Mouse (Mus musculus): ENCODE results near the gene Cdca7l. TPM values are rescaled to one million over a fixed set of nuclear protein-coding genes. Genes with fewer than 3 reads are reported as not detected.

Gene Cdca7l
- polyA plus RNA-seq, 1 experiment: not detected

DNA sequence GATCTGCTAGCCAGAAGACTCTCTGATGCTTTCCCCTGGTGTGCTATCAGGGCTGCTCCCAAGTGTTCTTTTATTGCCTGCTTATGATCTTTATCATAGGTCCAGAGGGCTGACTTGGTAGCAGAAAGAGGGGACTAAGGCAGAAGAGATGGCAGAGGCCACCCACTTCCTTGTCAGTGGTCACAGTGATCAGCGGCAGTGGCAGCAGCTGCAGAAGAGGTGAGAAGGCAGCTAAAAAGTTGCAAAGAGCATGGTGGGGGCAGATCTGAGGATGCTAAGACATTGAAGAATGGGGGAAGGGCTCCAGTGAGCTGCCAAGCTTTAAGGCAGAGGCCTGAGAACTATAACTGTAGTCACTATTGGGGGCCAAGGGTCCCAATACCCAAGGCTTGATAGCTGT lies 17.3 kb downstream of the Cdca7l start:
- Histone ChIP-seq H3K27ac (ENCODE audit: insufficient read depth, low read depth, low read length) (no peak overlapping the region), H3K4me1 (ENCODE audit: control insufficient read depth, insufficient read depth, low read length) (no peaks in the 10 kb centered on the region), H3K4me3 (ENCODE audit: insufficient read depth, low read depth, low read length) (no peak overlapping the region)
- 73% methylated on average over 1 of the region's 1 CpGs for WGBS
- TF ChIP-seq POLR2A (IDR thresholded peaks at IDR 0.05; ENCODE audit: insufficient read depth, low read depth, low read length): no peak
- no peak for TF ChIP-seq CTCF (IDR thresholded peaks at IDR 0.05; ENCODE audit: insufficient read depth, low read depth, low read length)

DNA sequence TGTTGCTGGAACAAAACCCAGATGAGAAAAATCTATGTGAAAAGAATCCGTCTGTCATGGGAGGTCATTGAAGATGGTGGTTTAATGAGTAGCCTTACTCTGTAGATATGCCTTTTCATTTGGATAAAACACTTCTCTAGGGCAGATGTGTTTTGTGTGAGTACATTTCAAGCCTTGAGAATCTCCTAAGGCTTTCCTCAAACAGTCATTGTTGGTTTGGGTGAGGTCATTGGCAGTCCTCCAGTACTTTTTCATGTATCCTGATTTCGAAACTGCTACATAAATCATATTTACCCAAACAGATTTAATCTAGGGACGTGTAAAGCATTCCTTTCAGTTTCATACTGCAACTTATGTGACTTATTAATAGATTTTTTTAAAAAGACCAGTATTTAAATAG lies 24.3 kb downstream of the Cdca7l start:
- Histone ChIP-seq H3K4me3 (ENCODE audit: insufficient read depth, low read depth, low read length) (no peak overlapping the region), H3K27ac (ENCODE audit: insufficient read depth, low read depth, low read length) (no peak overlapping the region), H3K4me1 (ENCODE audit: control insufficient read depth, insufficient read depth, low read length) (no peaks in the 10 kb centered on the region)
- no peak for TF ChIP-seq POLR2A (IDR thresholded peaks at IDR 0.05; ENCODE audit: insufficient read depth, low read depth, low read length)
- WGBS: 90% methylated on average over 3 of the region's 3 CpGs

DNA sequence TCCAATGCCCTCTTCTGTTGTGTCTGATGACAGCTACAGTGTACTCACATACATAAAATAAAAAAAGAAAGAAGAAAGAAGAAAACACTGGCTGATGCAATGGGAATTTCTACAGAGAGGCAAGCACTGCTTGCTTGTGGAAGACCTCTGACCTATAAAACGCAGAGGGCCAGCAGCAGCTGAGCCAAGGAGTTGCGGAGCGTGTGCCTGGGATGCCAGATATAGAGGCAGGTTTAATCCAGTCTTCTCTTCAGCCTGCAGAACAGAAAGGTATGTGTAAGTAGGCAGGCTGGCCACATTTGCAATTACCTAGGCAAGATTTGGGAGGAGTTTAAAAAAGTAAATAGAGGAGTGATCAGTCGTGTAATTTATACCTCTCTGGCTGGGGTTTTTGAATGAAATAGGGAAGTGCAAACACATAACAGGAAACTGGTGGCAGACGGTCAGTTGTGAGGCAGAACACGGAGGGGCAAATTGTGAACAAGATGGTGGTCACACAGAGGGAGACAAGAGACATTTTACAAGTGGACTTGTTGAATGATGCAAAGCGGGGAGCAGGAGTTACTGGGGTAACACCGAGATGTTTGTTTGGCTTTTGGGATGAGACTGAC lies 27.4 kb downstream of the Cdca7l start:
- WGBS: 87% methylated on average over 8 of the region's 8 CpGs
- TF ChIP-seq CTCF (IDR thresholded peaks at IDR 0.05; ENCODE audit: insufficient read depth, low read depth, low read length) (no peak), POLR2A (IDR thresholded peaks at IDR 0.05; ENCODE audit: insufficient read depth, low read depth, low read length) (no peak)
- Histone ChIP-seq H3K4me3 (ENCODE audit: insufficient read depth, low read depth, low read length) (no peak overlapping the region), H3K4me1 (ENCODE audit: control insufficient read depth, insufficient read depth, low read length) (no peaks in the 10 kb centered on the region), H3K27ac (ENCODE audit: insufficient read depth, low read depth, low read length) (no peak overlapping the region)

DNA sequence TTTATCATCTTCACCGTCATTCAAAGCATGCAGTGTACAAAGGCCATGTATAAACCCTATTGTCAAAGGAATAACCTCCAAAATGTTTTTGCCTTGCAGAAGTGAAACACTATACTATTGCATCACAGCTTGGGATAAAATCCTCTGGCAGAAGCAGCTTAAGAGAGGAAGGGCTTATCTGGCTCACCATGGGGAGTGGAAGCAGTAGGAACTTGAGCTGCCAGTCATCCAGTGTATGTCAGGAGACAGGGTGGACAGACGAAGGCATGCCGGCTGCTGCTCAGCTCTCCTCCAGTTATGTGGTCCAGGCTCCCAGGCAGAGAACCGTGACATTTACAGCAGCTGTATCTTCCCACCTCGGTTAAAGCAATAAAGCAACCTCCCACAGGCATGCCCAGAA lies 28.1 kb downstream of the Cdca7l start:
- WGBS: 80% methylated on average over 5 of the region's 5 CpGs
- no peak for TF ChIP-seq CTCF (IDR thresholded peaks at IDR 0.05; ENCODE audit: insufficient read depth, low read depth, low read length)
- no peak for TF ChIP-seq POLR2A (IDR thresholded peaks at IDR 0.05; ENCODE audit: insufficient read depth, low read depth, low read length)
- no peaks in the 10 kb centered on the region for H3K4me1 ChIP-seq (ENCODE audit: control insufficient read depth, insufficient read depth, low read length)

DNA sequence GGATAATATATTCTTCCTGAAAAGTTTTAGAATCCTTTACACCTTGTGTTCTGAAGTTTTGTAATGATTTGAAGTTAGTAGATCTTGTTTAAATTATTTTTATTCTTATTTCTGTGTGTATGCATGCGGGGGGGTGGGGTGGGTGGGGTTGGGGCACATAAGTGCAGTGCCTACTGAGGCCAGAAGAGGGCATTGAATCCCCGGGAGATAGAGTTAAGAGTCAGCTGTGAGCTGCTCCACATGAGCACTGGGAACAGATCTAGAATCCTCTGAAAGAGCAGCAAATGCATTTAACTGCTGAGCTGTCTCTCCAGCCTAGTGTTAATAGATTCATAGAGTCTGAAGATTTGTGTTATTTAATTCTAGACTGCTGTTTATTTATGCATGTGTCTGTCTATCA lies 30.6 kb downstream of the Cdca7l start:
- WGBS: 84% methylated on average over 2 of the region's 2 CpGs
- Histone ChIP-seq H3K27ac (ENCODE audit: insufficient read depth, low read depth, low read length) (no peak overlapping the region), H3K4me1 (ENCODE audit: control insufficient read depth, insufficient read depth, low read length) (no peaks in the 10 kb centered on the region), H3K4me3 (ENCODE audit: insufficient read depth, low read depth, low read length) (no peak overlapping the region)
- TF ChIP-seq CTCF (IDR thresholded peaks at IDR 0.05; ENCODE audit: insufficient read depth, low read depth, low read length) (no peak), POLR2A (IDR thresholded peaks at IDR 0.05; ENCODE audit: insufficient read depth, low read depth, low read length) (no peak)

More for the DNA sequence above, 28.1 kb downstream of the Cdca7l start:
- H3K4me3 ChIP-seq (ENCODE audit: insufficient read depth, low read depth, low read length): no peak overlapping the region
- no peak overlapping the region for H3K27ac ChIP-seq (ENCODE audit: insufficient read depth, low read depth, low read length)

DNA sequence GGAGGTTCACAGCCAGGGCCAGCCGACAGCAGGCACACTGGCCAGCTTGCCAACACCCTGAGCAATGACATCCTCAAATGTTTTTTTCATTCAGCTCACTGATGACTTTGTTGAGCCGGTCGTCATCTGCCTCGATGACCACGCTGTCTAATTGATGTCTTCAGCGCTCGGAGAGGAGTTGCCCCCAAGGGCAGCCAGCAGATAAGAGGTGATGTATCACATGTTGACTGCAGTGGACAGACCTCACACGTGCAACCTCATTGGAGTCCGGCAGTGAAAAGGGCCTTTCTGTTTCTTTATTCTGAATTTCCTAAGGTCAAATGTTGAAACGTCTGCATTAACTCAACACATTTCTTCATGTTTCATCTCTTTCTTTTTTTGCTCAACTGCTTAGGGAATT lies 31.3 kb downstream of the Cdca7l start:
- WGBS: 81% methylated on average over 10 of the region's 10 CpGs
- Histone ChIP-seq H3K4me3 (ENCODE audit: insufficient read depth, low read depth, low read length) (no peak overlapping the region), H3K27ac (ENCODE audit: insufficient read depth, low read depth, low read length) (no peak overlapping the region), H3K4me1 (ENCODE audit: control insufficient read depth, insufficient read depth, low read length) (no peaks in the 10 kb centered on the region)
- TF ChIP-seq CTCF (IDR thresholded peaks at IDR 0.05; ENCODE audit: insufficient read depth, low read depth, low read length): no peak
- TF ChIP-seq POLR2A (IDR thresholded peaks at IDR 0.05; ENCODE audit: insufficient read depth, low read depth, low read length): no peak

DNA sequence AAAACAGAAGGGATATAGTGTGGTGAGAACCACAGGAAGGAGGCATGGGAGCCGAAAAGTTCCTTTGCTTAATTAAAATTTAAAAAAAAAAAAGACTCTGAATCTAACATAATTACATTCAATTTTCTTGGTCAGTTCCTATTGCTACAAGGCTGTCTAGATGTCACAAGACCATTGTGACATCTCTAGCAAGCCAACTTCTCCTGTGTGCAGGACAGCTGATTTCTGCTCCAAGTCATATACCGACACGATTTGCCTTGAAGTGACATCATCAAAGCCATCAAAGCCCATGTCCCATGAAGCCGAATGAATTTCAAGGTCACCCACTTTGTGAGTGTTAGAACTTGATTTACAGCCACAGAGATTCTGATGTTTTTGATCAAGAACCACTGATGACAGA lies 33.3 kb downstream of the Cdca7l start:
- 96% methylated on average over 4 of the region's 4 CpGs for WGBS
- Histone ChIP-seq H3K4me1 (ENCODE audit: control insufficient read depth, insufficient read depth, low read length) (no peaks in the 10 kb centered on the region), H3K4me3 (ENCODE audit: insufficient read depth, low read depth, low read length) (no peak overlapping the region), H3K27ac (ENCODE audit: insufficient read depth, low read depth, low read length) (no peak overlapping the region)
- TF ChIP-seq CTCF (IDR thresholded peaks at IDR 0.05; ENCODE audit: insufficient read depth, low read depth, low read length) (no peak), POLR2A (IDR thresholded peaks at IDR 0.05; ENCODE audit: insufficient read depth, low read depth, low read length) (no peak)

DNA sequence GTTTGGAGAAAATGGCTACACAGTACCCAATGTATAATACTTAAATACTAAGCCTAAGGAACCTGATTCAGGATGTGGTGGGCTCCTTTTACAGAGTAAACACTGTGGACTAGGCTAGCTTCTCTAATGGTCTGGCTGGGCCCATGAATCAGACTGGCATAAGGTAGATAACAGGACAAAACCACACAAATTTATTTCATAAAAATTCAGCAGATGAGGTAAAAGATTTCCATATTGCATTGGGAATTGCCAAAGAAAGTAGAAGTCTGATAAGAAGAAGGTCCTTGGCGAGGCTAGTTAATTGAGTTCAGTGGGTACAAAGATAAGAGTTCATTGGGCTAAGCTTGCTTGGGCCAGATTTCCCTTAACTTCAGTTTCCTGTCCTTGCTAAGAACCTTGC lies 36.6 kb downstream of the Cdca7l start:
- Histone ChIP-seq H3K4me1 (ENCODE audit: control insufficient read depth, insufficient read depth, low read length) (peaks cover 5% of the 10 kb centered on the region), H3K27ac (ENCODE audit: insufficient read depth, low read depth, low read length) (no peak overlapping the region), H3K4me3 (ENCODE audit: insufficient read depth, low read depth, low read length) (no peak overlapping the region)
- TF ChIP-seq POLR2A (IDR thresholded peaks at IDR 0.05; ENCODE audit: insufficient read depth, low read depth, low read length): no peak
- 95% methylated on average over 1 of the region's 1 CpGs for WGBS

DNA sequence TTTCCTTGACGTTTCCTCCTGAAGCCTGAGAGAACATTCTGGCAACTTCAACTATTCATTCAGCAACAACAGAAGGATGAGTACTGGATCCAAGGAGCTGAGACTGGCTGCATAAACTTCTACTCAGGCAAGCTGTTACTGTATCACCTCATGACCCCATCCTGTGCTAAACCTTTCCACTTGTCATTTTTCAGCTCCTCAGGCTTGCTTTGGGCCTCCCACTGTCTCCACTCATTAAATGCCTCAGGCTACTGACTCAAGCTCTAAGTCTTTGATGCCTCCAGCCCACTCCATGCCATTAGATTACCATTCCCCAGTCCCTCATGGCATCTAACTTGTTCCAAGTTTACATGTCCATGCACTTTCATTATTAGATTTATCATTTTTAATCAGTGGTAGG lies 38.6 kb downstream of the Cdca7l start:
- 79% methylated on average over 1 of the region's 1 CpGs for WGBS
- peaks cover 5% of the 10 kb centered on the region for H3K4me1 ChIP-seq (ENCODE audit: control insufficient read depth, insufficient read depth, low read length)
- no peak overlapping the region for H3K4me3 ChIP-seq (ENCODE audit: insufficient read depth, low read depth, low read length)
- TF ChIP-seq POLR2A (IDR thresholded peaks at IDR 0.05; ENCODE audit: insufficient read depth, low read depth, low read length) (no peak), CTCF (IDR thresholded peaks at IDR 0.05; ENCODE audit: insufficient read depth, low read depth, low read length) (no peak)
- no peak overlapping the region for H3K27ac ChIP-seq (ENCODE audit: insufficient read depth, low read depth, low read length)
